Mouse (Mus musculus) T-helper 2 cell (primary cell): Measurements from ENCODE around the gene Rrnad1.
"Not testable (repeated sequence)": the region's sequence is repeated elsewhere in the genome, so short reads cannot be mapped to it uniquely, and the experiment has no call there.

Experiments used
- in situ Hi-C: fragments of 300-600 bp; cut with MboI, MseI; formaldehyde crosslinking; loops from one replicate; pipeline ENCODE4 v1.15.1; 2025; ENCODE audit warnings: high pct_unique_total_duplicates

Rrnad1 gene

GRCm38 (mm10) chr3:87919336-87920108, 11.0 kb downstream of the Rrnad1 start, which contains the start of gene Mrpl24:
Gene Mrpl24, plus strand, starts transcription at chr3:87919506.
- in situ Hi-C loops = loop anchor here (10.0 kb wide), 1 partner anchor 1325 kb away; the partner anchor contains the start of genes Krtcap2 and Trim46

GRCm38 (mm10) chr3:87918551-87918950, 12.0 kb downstream of the Rrnad1 start:
- in situ Hi-C loops = no loop called here

- in situ Hi-C loops = no loop called here
Measured at GRCm38 (mm10) chr3:87916990-87917389, 13.5 kb downstream of the Rrnad1 start.

- in situ Hi-C loops = no loop called here
Measured at GRCm38 (mm10) chr3:87913891-87914290, 16.6 kb downstream of the Rrnad1 start.

- in situ Hi-C loops = no loop called here
Measured at GRCm38 (mm10) chr3:87913491-87913890, 17.0 kb downstream of the Rrnad1 start.

GRCm38 (mm10) chr3:87910573-87911141, 19.9 kb downstream of the Rrnad1 start:
- in situ Hi-C loops = no loop called here

- in situ Hi-C loops = no loop called here
Measured at GRCm38 (mm10) chr3:87909874-87910273, 20.6 kb downstream of the Rrnad1 start.

- in situ Hi-C loops = no loop called here
Measured at GRCm38 (mm10) chr3:87909381-87909780, 21.1 kb downstream of the Rrnad1 start.

- in situ Hi-C loops = no loop called here
Measured at GRCm38 (mm10) chr3:87907906-87908305, 22.6 kb downstream of the Rrnad1 start.

GRCm38 (mm10) chr3:87906981-87907857, 23.3 kb downstream of the Rrnad1 start:
- in situ Hi-C loops = no loop called here

GRCm38 (mm10) chr3:87906601-87906980, 23.9 kb downstream of the Rrnad1 start:
- in situ Hi-C loops = no loop called here

- in situ Hi-C loops = no loop called here
Measured at GRCm38 (mm10) chr3:87905880-87906485, 24.5 kb downstream of the Rrnad1 start, which contains the start of gene Hdgf. Gene Hdgf, plus strand, starts transcription at chr3:87906321.

GRCm38 (mm10) chr3:87903821-87904220, 26.7 kb downstream of the Rrnad1 start:
- in situ Hi-C loops = no loop called here

- in situ Hi-C loops = not testable (repeated sequence)
Measured at GRCm38 (mm10) chr3:87901959-87902358, 28.6 kb downstream of the Rrnad1 start.

- in situ Hi-C loops = no loop called here
Measured at GRCm38 (mm10) chr3:87901036-87901624, 29.4 kb downstream of the Rrnad1 start.

- in situ Hi-C loops = no loop called here
Measured at GRCm38 (mm10) chr3:87899776-87900175, 30.7 kb downstream of the Rrnad1 start.

- in situ Hi-C loops = no loop called here
Measured at GRCm38 (mm10) chr3:87899266-87899665, 31.3 kb downstream of the Rrnad1 start.

GRCm38 (mm10) chr3:87893367-87893905, 37.1 kb downstream of the Rrnad1 start:
- in situ Hi-C loops = no loop called here

GRCm38 (mm10) chr3:87891481-87891880, 39.0 kb downstream of the Rrnad1 start:
- in situ Hi-C loops = no loop called here

GRCm38 (mm10) chr3:87887400-87887799, 43.1 kb downstream of the Rrnad1 start:
- in situ Hi-C loops = not testable (repeated sequence)

- in situ Hi-C loops = no loop called here
Measured at GRCm38 (mm10) chr3:87886416-87886815, 44.1 kb downstream of the Rrnad1 start.
